Mouse (Mus musculus) embryo, embryonic 9.5 days (tissue): ENCODE measurements around the gene Fgfr2.
A peak's percentile ranks its signal among the peaks of the same experiment; 100 is the strongest.

Source experiments
- DNase-seq: peaks from one replicate; pipeline ENCODE4 v3.0.0-alpha.2; 2017; ENCODE audit errors: extremely low spot score

Gene Fgfr2

DNA sequence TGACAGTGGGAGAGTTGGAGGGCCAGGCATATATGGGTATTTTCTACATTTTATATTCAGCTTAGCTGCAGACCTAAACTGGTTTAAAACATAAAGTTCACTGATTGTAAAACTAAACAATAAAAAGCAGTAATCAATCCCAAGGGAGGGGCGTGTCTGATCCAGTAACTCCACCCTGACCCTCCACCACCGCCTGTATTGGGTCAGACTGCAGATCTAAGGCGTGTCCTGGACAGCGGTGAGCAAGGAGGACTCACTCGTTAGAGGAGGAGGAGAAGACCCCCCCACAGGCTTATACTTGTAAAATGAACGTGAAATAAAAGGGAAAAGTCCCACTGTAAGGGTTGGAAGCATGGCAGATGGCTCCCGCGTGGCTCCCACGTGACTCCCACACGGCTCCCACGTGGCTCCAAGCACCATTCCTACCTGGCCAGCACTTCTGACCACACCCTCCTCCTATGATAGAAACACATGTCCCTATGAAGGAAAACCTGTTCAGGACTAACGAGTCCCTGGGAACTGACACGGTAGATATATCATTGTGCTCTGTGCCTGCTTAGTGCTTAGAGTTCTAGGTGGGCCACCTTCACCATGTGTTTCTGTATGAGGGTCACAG, 2131.9 kb downstream of the Fgfr2 start:
- no peak for DNase-seq

DNA sequence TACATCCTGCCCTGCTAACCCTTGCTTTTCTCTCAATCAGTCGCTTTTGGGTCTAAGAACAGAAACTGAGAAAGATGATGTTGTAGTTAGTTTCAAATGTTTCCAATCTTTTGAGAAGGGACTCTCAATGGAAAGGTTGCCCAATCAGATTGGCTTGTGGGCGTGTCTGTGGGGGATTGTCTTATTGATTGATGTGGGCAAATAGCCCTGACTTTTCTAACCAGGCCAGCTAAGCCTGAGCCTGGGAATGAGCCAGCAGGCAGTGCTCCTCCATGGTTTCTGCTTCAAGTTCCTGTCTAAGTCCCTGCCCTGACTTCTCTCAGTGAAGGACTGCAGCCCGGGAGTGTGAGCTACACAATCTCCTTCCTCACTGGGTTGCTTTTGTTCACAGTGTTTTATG, 2133.8 kb downstream of the Fgfr2 start:
- DNase-seq: no peak

DNA sequence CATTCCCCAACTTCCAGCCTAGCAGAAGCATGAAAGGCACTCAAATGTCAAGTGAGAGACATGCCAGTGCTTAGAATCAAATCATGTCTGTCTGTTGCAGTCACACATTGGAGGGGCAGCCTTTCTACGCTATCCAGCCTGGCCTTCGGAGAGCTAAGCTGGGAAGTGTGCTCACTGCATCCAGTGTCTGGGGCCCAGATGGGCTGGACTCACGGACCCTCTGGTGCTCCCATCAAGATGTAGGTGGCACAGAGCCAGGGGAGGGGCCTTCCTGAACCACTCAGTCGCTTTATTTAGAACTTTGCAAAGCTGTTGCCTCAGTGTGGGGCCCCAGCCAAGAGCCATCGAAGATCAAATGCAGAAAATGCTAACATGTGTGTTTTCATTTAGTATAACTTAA, 2135.0 kb downstream of the Fgfr2 start:
- no peak for DNase-seq

DNA sequence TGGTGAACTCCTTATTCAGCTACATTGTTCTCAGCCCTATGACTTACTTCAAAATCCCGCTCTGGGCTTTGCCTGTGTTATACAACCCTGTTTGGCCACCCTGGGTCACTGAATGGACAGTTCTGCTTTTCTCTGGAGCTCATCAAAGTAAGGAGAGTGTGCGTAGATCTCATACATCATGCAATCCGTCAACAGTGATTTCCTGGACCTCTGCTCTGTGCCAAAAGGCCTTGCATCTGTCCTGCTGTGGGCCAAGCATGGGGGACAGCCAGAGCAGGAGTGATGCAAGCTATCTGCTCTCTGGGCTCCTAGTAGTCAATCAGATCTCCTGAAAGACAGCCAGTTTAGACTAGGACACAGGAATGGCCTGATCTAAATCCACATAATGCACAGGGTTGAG, 2137.4 kb downstream of the Fgfr2 start:
- no peak for DNase-seq

DNA sequence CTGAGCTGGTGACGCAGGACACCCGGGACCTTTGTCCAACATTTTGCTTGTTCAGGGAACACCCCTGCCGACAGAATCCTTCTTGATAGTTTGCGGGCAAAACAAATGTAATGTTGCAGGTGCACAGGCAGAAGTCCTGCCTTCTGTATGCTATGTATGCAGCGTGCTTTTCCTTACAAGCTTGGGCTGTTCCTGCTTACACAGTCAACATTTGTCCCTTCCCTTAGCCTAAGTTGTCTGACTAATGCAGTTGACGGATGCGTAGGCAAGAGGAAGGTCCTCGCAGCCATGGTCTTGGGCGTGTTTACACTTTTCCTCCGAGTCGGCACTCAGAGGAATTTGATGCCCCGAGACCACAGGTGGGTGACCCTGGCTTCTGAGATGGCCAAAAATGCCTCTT, 2138.0 kb downstream of the Fgfr2 start:
- DNase-seq: no peak

DNA sequence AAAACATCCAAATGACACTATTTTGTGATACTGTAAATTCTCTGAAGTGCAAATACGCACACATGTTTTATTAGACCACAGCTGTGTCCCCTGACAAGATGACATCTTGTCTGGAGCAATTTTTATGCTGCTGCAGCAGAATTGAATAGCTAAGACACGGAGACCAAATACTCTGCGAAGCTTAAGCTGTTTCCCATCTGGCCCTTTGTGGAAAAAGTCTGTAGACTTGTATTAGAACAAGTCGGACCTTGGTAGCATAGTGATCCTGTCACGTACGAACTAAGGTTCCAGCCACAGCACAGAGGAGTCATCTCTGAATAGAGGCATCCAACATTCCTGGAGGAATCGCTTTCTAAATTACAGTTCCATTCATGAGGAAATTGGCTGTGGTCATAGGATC, 2138.9 kb downstream of the Fgfr2 start:
- DNase-seq: no peak

DNA sequence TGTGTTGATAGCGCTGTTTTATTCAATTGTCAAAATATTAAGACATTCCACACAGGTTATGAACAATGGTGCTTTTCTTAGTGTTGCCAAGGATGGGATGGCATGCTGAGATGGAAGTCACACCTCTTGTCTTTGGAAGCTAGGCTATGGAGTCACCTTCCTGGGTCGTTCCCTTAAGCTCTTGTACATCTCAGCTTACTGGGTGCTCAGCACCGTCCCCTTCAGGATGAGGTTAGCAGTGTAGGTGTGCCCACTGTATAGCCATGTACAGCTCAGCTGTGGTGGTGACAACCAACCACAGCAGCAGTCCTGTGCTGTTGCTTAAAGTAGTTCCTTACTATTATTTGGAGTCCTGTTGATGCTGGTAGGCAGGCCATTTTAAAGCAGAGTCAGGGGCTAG, 2140.3 kb downstream of the Fgfr2 start:
- no peak for DNase-seq

DNA sequence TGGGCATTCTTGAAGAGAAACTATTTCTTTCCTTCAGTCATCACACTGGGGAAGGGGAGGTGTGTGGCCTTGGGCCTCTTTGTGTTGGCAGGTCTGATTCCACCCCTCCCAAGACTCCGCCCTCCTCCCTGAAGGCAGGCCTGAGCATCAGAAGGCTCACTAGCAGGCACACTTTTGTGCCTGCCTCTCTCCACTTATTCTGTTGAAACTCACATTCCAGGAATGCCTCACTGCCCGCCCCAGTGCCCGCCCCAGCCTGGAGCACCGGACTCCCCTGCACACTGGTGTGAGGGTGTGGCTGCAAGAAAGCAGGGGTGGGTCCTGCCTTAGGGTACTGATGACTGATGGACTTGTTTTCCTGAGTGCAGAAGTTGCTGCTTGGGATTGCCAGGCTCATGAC, 2140.8 kb downstream of the Fgfr2 start:
- DNase-seq: peak; percentile 51

DNA sequence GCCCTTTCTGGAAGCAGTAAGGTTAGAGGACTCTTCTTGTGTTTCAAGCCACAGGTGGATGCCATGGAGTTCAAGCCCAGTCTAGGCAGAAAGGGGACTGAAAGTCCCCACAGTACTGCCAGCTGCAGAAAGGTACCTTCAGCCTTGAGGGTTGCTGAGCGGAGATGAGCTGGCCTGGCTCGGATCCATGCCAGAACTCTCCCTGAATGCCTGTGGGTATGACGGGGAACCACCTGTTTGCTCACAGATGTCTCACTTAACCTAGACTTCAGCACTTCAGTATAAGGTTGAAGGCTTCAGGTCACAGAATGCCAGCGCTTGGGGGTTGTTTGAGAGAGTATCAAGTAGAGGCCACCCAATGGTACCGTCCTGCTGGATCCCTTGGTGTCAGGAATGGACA, 2143.0 kb downstream of the Fgfr2 start:
- DNase-seq: no peak

DNA sequence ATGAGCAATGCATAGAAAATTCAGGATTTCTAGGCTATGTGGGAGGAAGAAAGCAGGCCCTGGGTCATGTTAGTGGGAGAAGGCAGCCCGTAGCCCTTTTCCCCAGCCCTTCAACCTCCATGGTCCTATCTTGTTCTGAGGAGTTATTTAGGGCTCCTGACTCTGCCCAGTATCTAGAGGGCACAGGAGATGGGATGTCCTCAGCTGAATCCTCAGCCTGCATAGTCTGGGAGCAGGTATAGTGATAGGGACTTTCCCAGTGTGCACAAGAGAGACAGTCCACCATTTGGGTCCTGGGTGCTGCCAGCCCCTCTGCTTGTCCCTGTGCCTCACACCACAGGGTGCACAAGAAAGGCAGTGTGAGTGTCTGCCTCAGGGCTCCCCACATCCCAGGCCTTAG, 2144.6 kb downstream of the Fgfr2 start:
- DNase-seq: no peak

DNA sequence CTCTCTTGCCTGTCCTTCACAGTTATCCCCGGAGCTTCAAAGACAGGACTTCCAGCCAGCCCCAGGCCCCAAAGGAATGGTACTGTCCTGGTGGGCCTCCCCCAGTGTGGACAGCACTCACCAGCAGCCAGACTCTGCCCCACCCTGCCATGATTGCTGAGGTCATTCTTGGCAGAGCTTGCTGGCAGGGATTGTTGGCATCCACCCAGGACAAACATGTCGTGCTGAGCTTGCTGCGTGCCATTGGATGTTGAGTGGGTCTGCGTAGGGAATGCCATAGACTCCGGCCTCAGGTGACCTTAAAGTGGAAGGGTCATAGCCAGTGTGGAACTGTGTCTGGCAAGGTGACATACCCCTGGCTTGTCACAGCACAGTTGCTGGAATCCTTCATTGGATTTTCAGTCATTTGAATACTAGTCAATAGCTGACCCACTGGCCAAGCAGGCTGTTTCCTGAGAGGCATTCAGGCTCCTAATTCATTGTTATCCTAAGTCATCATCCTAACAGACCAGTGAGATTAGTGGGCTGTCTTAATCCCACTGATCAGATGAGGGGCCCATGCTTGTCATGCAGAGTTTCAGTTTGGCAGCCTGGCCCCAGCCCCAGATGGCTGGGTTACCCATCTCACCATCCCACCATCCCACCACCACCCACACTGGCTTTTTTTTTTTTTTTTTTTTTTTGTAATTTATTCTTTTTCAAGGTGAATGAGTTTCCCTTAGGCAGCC, 2145.2 kb downstream of the Fgfr2 start:
- no peak for DNase-seq

DNA sequence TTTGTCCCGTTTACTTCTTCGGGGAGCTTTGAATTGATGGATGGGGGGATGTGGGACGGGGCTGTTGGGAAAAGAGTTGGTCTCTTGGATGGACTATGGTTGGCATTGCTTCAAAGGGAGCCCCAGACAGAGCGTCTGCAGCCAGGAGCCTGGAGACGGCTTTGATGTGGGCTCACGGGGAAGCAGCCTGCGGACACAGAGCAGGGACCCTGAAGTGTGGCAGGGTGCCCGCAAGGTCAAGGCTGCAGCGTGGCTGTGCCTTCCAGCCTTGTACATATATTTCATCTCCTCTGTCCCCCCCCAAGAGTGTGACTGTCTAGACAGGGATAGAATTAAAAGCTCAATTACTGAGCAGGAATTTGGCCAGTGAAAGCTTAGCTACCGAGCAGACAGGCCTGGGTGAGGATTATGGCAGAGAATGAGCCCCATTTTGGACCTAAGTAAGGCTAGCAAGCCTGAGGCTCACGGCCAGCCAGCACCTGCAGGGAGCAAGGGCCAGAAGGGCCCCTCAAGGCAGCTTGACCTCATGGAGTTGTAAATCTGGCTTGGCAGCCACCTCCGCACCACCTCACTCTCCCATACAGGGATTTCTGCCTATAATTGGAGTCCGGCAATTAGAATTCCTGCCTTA, 2146.7 kb downstream of the Fgfr2 start:
- DNase-seq: no peak

DNA sequence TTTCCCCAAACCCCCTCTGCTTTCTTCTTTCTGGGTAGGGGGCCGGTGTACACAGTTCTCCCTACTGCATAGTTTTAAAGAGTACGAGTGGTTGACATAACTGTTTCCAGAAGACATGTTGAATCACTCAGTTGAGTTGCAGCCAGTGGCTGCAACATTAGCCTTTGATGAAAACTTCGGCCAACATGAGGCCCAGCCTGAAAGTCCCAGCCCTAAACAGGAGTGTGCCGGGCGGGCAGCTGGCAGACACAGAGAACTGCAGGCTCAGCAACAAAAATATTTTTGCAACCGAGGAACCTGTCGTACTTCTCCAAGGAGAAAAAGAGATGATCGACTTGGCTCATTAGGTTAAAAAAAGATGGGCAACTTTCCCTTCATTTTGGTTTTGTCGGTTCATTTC, 2150.4 kb downstream of the Fgfr2 start:
- DNase-seq: no peak

DNA sequence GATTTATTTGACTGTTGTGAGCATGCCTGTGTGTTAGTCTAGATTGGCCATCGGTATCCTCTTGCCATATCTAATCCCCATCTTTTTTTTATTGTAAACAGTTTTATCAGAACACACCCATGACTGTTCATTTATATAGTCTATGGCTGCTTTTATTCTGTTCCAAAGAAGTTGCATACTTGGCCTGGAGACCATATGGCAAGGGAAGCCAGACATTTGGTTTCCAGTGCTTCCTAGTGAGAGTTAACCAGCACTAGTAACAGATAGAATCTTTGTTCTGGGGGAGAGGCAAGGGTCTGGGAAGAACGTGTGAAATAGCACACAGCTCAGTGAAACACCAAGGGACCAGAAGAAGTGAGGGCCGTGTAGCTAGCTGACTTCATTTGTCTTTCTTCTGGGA, 2153.6 kb downstream of the Fgfr2 start:
- DNase-seq: no peak

DNA sequence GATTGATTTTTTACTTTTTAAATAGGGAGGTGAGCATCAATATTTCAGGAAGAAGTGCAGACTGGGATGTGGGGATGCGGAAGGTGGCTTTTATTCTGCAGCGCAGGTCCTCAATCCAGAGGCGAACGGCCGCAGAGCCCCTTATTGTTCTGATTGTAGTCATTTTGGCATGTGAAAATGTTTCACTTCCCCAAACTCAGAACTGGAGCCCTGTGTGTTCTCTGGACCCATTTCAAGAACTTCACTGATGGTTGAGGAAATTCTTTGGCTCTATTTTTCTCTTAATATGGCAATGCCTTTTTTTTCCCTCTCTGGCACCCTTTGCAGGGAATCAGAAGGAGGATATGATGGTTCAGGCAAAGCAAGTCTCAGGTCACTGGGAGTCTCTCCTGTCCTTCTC, 2154.1 kb downstream of the Fgfr2 start:
- DNase-seq: no peak

DNA sequence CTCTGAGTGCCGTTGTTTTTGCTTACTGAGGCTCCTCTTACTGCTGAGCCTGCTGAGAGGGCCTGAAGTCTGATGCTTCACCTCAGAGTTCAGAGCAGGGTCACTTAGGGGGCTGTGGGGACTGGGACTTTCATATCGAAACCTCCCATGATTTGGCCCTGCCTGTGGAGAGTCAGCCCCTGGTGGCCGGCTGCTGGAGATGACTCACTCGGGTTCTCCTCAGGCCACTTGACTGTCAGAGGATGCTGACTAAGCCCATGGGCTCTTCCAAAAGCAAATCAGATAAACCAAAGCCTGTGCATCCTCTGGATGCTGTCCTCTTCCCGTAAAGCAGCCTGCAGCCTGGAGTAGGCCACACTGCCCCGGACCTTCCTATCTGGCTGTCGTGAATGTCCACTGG, 2154.6 kb downstream of the Fgfr2 start:
- DNase-seq: no peak

DNA sequence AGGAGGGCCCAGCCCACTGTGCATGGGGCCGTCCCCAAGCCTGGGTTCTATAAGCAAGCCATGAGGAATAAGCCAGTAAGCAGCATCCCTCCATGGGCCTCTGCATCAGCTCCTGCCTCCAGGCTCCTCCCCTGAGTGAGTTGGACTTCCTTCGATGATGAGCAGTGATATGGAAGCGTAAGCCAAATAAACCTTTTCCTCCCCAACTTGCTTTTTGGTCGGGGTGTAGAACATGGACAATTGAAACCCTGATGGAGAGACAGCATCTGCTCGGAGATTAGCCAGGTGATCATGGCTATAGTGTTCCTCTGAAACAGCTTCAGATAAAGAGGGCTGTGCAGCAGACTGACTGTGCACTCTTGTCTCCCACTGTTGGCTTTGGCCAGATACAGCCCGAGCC, 2155.2 kb downstream of the Fgfr2 start:
- no peak for DNase-seq

DNA sequence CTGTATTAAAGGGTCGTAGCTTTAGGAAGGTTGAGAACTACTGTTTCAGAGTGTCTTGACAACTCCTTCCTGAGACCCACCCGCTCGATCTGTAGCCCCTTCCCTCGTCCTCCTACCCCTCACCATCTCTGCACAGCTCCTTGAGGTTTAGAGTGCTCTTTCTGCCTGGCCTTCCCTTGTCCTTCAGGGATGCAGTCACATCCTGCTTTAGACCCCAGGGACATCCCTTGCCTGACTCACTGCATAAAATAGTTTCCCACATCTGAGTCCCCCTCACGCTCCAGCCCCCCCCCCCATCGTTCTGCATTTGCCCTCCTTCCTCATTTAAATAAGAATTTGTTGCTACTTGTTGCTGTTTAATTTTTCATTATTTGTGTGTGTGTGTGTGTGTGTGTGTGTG, 2156.3 kb downstream of the Fgfr2 start:
- DNase-seq: no peak

DNA sequence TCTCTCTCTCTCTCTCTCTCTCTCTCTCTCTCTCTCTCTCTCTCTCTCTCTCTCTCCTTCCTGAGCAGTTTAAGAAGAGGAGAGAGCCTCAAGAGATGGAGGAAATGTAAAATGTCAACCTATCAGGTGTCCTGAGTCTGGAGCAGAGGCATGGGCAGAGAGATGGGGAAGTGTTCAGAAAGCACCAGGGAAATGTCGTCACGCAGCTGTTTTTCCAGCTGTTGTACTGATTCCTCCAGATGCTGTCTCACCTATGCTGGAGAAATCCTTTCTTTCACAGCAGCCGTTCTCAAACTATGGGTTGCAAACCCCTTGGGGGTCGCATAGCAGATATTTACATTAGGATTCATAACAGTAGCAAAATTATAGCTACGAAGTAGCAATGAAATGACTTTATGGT, 2156.7 kb downstream of the Fgfr2 start:
- no peak for DNase-seq

DNA sequence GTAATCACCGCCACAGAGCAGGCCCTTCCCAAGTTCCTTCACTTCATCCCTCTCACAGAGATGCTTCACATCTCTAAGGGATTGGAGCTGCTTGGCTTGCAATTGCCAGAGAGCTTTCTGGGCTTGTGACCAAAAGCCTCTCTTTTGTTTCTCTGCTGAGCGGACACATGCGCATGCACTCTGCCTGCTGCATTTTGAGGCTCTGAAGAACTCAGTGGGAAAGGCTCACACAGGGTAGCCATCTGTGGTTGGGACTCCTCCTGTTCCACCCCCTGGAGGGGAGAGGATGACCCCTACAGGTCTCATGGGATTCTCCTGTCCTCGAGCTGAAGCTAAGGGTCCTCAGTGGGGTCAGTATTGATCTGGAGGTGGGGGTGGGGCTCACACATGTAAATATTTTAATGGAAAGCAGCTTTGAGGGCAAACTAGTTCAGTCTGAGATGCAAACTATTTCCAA, 2157.2 kb downstream of the Fgfr2 start:
- no peak for DNase-seq

DNA sequence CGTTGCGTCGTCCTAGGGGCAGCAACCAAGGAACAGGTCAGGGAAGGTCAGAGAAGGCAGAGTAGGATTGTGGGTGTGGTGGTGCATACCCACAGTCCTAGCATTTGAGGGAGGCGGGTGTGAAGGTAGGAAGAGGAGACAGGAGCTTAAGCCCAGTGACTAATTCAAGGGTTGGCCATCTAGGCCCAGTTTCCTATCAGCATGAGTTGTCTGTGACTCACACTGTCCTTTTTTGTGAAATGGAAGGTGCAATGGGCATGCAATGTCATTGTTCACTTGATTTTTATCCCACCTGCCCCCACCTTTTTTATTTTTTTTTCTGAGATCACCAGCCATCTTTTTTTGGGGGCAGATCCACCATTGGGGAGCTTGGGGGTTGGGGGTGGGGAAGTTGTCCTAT, 2157.8 kb downstream of the Fgfr2 start:
- no peak for DNase-seq

DNA sequence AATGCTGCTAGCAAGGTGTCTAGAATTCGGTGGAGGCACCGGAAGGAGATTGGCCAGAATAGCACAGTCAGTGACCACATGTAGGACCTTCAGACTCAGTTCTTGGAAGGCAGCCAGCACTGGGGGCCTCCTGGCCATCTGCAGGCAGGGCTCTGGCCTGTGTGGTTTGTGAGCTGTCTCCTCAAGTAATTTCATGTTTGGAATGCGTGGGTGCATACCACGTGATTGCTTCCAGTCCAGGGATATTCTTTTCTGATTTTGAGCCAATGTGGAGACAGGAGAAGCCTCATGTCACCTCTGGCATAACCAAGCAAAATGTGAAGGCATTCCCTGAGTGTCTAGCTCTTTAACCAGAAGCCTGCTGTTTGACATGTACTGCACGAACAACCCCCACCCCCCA, 2158.5 kb downstream of the Fgfr2 start:
- DNase-seq: no peak

DNA sequence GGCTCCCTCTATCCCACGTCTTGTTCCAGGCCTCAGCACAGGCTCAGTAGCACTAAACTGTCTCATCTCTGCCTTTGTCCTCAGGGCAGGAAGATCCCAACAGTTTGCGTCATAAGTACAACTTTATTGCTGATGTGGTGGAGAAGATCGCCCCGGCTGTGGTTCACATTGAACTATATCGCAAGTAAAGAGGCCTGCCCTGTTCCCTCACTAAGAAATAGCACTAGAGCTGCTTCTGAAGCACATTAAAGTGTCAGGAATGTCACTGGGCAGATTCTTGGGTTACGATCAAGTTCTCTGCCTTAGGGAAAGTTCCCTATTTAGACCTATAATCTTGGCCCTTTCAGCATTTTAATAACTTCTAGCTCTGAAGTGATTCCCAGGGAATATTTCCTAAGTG, 2161.7 kb downstream of the Fgfr2 start:
- DNase-seq: no peak
